Mouse (Mus musculus) forebrain, embryonic 15.5 days (tissue): ENCODE measurements around the gene Poll. TPM values are rescaled to one million over a fixed set of nuclear protein-coding genes. Genes with fewer than 3 reads are reported as not detected.
A peak's percentile ranks its signal among the peaks of the same experiment; 100 is the strongest.

Experiments
- ATAC-seq: fragments of 200-750 bp; cut with Nextera tagmentation; replicated peaks from 2 replicates; pipeline ENCODE4 v1.8.0; 2017; ENCODE audit warnings: mild to moderate bottlenecking, moderate TSS enrichment, moderate library complexity
- H3K27ac ChIP-seq: fragments of 300-500 bp; sonication (generic); replicated peaks from 2 replicates; pipeline ENCODE4 v1.5.1; 2015; ENCODE audit warnings: mild to moderate bottlenecking, inconsistent platforms
- H3K27me3 ChIP-seq: fragments of 300-500 bp; sonication (generic); 2 replicates; pipeline ENCODE4 v1.6.1; 2015; ENCODE audit warnings: inconsistent platforms
- H3K36me3 ChIP-seq: fragments of 300-500 bp; sonication (generic); 2 replicates; pipeline ENCODE4 v1.6.1; 2015; ENCODE audit warnings: mild to moderate bottlenecking, inconsistent platforms
- H3K4me1 ChIP-seq: fragments of 300-500 bp; sonication (generic); 2 replicates; pipeline ENCODE4 v1.6.1; 2015; ENCODE audit warnings: inconsistent platforms
- H3K4me2 ChIP-seq: fragments of 300-500 bp; sonication (generic); replicated peaks from 2 replicates; pipeline ENCODE4 v1.6.1; 2015; ENCODE audit warnings: mild to moderate bottlenecking, inconsistent platforms
- H3K4me3 ChIP-seq: fragments of 300-500 bp; sonication (generic); 2 replicates; pipeline ENCODE4 v1.5.1; 2015; ENCODE audit warnings: mild to moderate bottlenecking, inconsistent platforms
- H3K9ac ChIP-seq: fragments of 300-500 bp; sonication (generic); replicated peaks from 2 replicates; pipeline ENCODE4 v1.6.1; 2015; ENCODE audit warnings: mild to moderate bottlenecking, inconsistent platforms
- H3K9me3 ChIP-seq: fragments of 300-500 bp; sonication (generic); 2 replicates; pipeline ENCODE4 v1.6.1; 2016; ENCODE audit warnings: inconsistent platforms
- WGBS: fragments of 180-500 bp; shearing (Covaris S2); methylation state at CpG from one replicate; pipeline ENCODE4 v1.1.7; 2015; ENCODE audit warnings: mixed read lengths; 5-methylcytosine and 5-hydroxymethylcytosine counted together
- polyA plus RNA-seq: library from polyadenylated mRNA; unstranded; fragments of >200 nt; fragmentation: Nextera tagmentation; extraction: Ambion mirVana; gene quantifications from 2 replicates; pipeline ENCODE4 v1.2.1, GENCODE M21; 2015

The Poll gene
- polyA plus RNA-seq, 1 experiment from 2014 or later = 14.6 TPM

DNA sequence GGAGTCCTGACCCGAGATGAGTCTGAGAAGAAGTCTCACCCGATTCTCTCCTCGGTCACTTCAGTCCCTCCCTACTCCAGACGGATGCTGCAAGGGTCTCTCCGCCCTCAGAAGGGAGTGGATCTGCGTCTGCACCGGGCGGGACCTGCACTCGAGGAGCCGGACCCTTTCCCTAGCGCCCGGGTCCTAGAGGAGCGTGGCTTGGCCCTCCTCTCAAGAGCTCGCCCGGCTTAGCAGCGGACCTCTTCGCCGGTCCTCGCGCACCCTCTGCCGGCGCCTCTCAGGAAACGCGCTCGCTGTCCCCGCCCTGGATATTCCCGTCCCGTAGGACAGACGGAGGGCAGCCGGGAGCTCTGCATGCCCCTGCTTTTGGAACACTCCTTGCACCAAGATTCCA lies 15.4 kb downstream of the Poll start:
- H3K9me3 ChIP-seq = no peaks in the 10 kb centered on the region
- peak; percentile 64 for ATAC-seq
- H3K4me1 ChIP-seq = peaks cover 25% of the 10 kb centered on the region

DNA sequence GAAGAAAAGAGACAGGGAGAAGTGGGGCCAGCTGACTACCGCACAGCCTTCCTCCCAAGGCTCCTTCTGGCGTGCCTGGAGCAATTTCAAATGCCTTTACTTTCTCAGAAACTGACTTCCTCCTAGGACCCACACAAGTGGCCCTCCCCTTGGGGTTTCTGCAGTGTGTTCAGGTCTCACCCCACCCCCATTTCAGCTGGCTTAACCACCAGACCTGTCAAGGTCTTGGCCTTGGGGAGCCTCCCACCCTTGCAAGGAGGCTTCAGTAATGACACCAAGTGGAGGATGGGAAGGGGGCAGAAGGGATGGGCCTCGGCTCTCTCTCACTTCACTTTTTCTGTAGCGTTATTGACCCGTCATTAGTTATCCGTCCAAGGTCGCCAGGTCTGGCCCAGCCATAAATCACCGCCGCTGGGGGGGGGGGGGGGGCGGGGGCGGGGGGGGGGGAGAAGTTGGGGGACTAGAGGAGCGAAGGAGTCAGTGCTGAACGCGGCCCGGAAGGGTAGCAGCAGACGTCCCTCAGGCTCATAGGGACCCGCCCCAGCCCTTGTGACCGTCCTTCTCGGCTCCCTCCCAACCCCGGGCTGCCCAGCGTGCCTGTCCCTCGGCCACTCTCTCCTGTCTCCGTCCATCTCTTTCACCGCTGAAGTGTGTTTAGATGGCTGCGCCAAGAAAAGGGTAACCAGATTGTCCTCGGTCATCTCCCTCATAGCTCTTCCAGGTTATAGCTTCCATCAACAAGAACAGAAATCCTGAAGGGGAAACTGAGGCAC lies 16.0 kb downstream of the Poll start:
- peaks cover 33% of the 10 kb centered on the region for H3K27me3 ChIP-seq
- peaks cover 25% of the 10 kb centered on the region for H3K4me1 ChIP-seq
- H3K9ac ChIP-seq = 0 out of 2 replicates have a peak overlapping the region, but pooled peaks have one; percentile 42
- no peak overlapping the region for H3K27ac ChIP-seq
- H3K9me3 ChIP-seq = no peaks in the 10 kb centered on the region
- ATAC-seq = no peak
- no peaks in the 10 kb centered on the region for H3K36me3 ChIP-seq
- H3K4me2 ChIP-seq = peak overlapping the region; percentile 79
- peak overlapping the region; percentile 38 for H3K4me3 ChIP-seq
- WGBS = 1% methylated on average over 21 of the region's 26 CpGs

More for the DNA sequence above, 15.4 kb downstream of the Poll start:
- H3K9ac ChIP-seq = peak overlapping the region; percentile 42; the same call in 1 of the 2 replicates
- peak overlapping the region; percentile 79 for H3K4me2 ChIP-seq
- H3K27ac ChIP-seq = no peak overlapping the region
- no peaks in the 10 kb centered on the region for H3K36me3 ChIP-seq
- H3K27me3 ChIP-seq = peaks cover 39% of the 10 kb centered on the region
- WGBS = under 1% methylated on average over 30 of the region's 30 CpGs
- peak overlapping the region; percentile 38 for H3K4me3 ChIP-seq

DNA sequence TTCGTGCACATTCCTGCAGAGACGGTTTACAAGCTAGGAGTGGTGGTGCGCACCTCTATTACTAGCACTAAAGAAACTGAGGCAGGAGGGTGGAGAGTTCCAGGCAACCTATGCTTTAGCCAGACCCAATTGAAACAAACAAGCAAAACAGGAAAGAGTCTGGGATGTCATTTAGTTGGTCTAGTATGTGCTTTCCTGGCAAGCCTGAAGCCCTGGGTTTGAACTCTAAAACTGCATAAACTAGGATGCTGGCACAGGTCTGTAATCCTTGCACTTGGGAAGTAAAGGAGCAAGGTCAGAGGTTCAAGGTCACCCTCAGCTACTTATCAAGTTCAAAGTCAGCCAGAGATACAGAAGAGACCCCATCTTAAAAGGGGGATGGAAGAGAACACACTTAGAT lies 18.3 kb downstream of the Poll start:
- no peaks in the 10 kb centered on the region for H3K36me3 ChIP-seq
- H3K4me2 ChIP-seq = peak overlapping the region; percentile 58
- peak overlapping the region; percentile 47; the same call in 1 of the 2 replicates for H3K9ac ChIP-seq
- ATAC-seq = no peak
- H3K27me3 ChIP-seq = peaks cover 30% of the 10 kb centered on the region
- peak overlapping the region; percentile 38; the same call in 1 of the 2 replicates for H3K27ac ChIP-seq
- H3K4me3 ChIP-seq = peak overlapping the region; percentile 41
- H3K9me3 ChIP-seq = no peaks in the 10 kb centered on the region
- 19% methylated on average over 3 of the region's 3 CpGs for WGBS
- peaks cover 25% of the 10 kb centered on the region for H3K4me1 ChIP-seq

DNA sequence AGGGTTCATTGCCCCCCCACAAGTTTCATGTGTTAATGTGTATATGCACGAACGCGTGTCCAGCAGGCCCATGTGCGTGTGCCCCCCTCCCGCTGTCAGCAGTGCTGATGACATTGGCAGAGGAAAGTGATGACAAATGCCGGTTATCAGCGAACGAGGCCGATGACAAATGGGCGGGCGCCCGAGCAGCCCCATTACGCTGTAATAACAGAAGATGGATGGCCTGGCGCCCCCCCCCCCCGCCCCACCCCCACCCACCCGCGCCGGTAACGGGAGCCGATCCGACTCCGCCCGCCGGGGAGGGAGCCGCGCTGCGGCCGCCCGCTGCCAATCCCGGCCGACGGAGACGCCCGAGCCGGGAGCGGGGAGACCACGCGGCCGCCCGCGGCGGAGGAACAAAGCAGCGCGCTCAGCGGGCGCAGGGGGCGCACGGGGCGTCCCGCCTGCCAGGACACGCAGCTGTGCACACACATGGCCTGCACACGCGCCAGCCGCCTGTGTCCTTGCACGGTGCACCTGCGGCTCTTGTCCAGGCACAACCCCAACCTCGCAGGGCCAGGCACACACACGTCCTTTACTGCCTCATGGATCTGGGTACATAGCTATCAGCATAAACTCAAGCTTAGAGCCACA lies 18.8 kb downstream of the Poll start:
- Histone ChIP-seq H3K27me3 (peaks cover 30% of the 10 kb centered on the region), H3K9ac (peak overlapping the region; percentile 47), H3K4me2 (peak overlapping the region; percentile 58), H3K27ac (peak overlapping the region; percentile 38; the same call in 1 of the 2 replicates), H3K4me3 (peak overlapping the region; percentile 41), H3K9me3 (no peaks in the 10 kb centered on the region), H3K36me3 (no peaks in the 10 kb centered on the region), H3K4me1 (peaks cover 25% of the 10 kb centered on the region)
- ATAC-seq = peak; percentile 59
- under 1% methylated on average over 45 of the region's 58 CpGs for WGBS

DNA sequence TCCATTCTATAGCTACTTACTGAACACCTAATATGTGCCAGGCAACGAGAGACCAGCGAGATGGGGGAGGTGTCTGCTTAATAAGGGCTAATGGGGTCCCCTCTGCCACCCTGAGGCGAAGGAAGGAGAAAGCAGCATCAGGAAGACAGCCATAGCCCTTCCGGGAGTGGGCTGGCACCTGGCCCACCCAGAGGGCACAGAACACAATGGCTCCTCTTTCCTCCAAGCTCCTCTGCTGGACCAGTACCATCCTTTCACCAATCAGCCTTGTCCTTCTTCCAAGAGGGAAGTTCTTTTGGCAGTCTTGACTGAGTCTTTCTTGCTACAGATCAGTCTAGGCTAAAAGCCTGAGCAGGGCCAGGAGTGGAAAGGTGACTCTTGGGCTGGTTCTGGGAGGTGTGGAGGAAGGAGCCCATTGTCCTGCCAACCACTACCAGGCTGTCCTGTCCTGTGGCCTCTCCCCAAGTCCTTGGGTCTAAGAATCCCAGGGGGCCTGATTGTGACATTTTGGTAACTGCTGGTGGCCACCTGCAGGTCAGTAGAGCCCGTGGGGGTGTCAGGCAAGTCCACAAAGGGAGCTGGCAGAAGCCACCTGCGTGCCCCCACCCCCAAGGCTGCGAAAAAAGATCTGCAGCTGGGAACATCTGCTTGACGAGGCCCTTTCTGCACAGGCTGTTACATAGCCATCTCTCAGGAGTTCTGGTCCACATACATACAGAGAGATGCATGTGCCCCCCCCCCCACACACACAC lies 19.5 kb downstream of the Poll start:
- H3K9me3 ChIP-seq = no peaks in the 10 kb centered on the region
- peaks cover 23% of the 10 kb centered on the region for H3K27me3 ChIP-seq
- 0 out of 2 replicates have a peak overlapping the region, but pooled peaks have one; percentile 38 for H3K27ac ChIP-seq
- peak overlapping the region; percentile 41 for H3K4me3 ChIP-seq
- 16% methylated on average over 8 of the region's 8 CpGs for WGBS
- H3K4me1 ChIP-seq = peaks cover 25% of the 10 kb centered on the region
- peak overlapping the region; percentile 58 for H3K4me2 ChIP-seq
- peak; percentile 12 for ATAC-seq
- peak overlapping the region; percentile 47 for H3K9ac ChIP-seq
- no peaks in the 10 kb centered on the region for H3K36me3 ChIP-seq

DNA sequence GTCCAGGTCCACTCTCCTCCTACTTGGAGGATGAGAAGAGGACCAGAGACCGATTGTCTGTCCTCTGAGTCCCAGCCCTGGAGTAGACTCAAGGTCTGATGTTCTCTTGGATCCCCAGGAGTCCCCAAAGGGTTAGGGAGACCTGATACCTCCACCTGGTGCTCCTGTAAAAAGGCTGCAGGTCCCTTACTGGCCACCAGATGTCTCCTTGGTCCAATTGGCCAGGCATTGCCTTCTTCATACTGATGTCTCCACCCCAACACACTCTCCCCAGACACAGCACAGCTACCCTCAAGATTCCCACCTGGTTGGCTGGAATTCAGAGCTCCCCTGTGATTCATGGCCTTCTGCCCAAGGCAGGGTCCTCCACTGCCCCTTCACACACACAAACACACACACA lies 22.8 kb downstream of the Poll start:
- H3K9me3 ChIP-seq = no peaks in the 10 kb centered on the region
- ATAC-seq = no peak
- H3K36me3 ChIP-seq = no peaks in the 10 kb centered on the region
- H3K27ac ChIP-seq = no peak overlapping the region
- 55% methylated on average over 1 of the region's 1 CpGs for WGBS
- no peak overlapping the region for H3K4me2 ChIP-seq
- H3K9ac ChIP-seq = no peak overlapping the region
- peaks cover 21% of the 10 kb centered on the region for H3K4me1 ChIP-seq
- peaks cover under 1% of the 10 kb centered on the region; the same call in 1 of the 2 replicates for H3K27me3 ChIP-seq
- H3K4me3 ChIP-seq = no peak overlapping the region

DNA sequence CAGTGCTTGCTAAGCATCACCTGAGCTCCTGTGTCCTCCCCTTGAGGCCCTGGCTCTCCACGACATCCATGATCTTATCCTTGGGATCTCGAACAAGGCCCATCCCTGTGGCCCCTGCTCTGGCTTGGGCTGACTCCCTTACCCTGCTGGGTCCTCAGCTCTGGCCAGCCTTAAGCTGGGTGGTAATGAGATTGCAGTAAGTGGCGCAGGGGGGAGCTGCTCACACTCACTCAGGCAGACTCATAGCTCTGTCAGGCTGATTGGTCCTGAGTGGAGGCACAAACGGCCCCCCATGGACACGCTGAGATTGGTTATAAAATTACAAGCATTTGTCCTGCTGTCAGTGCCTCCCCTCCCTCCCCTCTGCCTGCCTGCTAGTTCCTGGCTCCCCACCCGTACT lies 24.4 kb downstream of the Poll start:
- H3K9me3 ChIP-seq = no peaks in the 10 kb centered on the region
- no peak overlapping the region for H3K9ac ChIP-seq
- no peak overlapping the region for H3K27ac ChIP-seq
- no peak for ATAC-seq
- no peaks in the 10 kb centered on the region for H3K36me3 ChIP-seq
- 70% methylated on average over 6 of the region's 6 CpGs for WGBS
- no peak overlapping the region for H3K4me2 ChIP-seq
- no peak overlapping the region for H3K4me3 ChIP-seq
- peaks cover 14% of the 10 kb centered on the region for H3K4me1 ChIP-seq
- no peaks in the 10 kb centered on the region for H3K27me3 ChIP-seq

DNA sequence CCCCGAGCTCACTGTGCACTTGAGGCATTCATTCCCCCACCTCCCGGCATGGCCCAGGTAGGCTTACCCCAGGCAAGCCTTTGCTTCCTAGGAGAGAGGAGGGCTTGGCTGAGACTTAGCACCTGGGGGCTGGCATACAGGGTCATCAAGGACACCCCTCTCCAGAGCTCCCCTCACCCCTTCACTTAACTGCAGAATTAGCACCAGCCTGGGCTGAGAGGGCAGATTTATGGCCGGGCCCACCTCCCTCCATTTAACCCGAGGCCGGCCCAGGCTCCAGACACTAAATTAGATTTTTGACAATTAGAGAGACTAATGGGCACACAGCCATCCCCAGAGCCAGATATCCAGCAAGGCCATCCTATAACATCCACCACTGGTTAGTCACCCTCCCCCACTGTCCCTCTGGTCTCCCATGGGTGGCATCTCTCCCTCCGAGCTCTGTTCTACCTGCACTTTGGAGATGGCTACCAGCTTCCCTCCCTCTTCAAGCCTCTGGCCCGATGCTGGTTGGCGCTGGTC lies 25.1 kb downstream of the Poll start:
- peaks cover 2% of the 10 kb centered on the region; the same call in 1 of the 2 replicates for H3K36me3 ChIP-seq
- no peak for ATAC-seq
- no peak overlapping the region for H3K4me3 ChIP-seq
- WGBS = 87% methylated on average over 8 of the region's 8 CpGs
- no peaks in the 10 kb centered on the region for H3K27me3 ChIP-seq
- no peak overlapping the region for H3K9ac ChIP-seq
- H3K27ac ChIP-seq = no peak overlapping the region
- no peak overlapping the region for H3K4me2 ChIP-seq
- H3K9me3 ChIP-seq = no peaks in the 10 kb centered on the region
- peaks cover 8% of the 10 kb centered on the region; the same call in 1 of the 2 replicates for H3K4me1 ChIP-seq

DNA sequence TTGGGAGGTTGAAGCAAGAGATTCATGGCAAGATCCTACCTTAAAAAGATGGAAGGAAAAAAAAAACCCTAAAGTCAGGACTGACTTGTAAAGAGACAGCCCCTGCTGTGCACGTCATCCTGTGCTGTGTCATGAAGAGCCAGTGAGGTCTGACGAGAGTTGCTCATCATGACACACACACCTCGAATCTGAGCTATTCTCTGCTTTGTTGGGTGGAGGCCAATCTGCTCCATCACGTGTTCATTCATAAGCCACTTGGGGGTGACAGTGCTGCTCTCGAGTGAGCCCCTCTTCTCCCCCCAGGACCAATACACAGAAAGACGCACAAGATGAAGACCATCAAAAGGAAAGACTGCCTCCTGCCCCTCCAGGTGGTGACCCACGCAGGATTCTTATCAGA lies 26.7 kb downstream of the Poll start:
- Histone ChIP-seq H3K36me3 (peaks cover 16% of the 10 kb centered on the region), H3K9ac (no peak overlapping the region), H3K27ac (no peak overlapping the region), H3K4me2 (no peak overlapping the region), H3K9me3 (no peaks in the 10 kb centered on the region), H3K4me1 (peaks cover 7% of the 10 kb centered on the region; the same call in 1 of the 2 replicates), H3K4me3 (no peak overlapping the region), H3K27me3 (no peaks in the 10 kb centered on the region)
- WGBS = 64% methylated on average over 7 of the region's 7 CpGs
- ATAC-seq = no peak

DNA sequence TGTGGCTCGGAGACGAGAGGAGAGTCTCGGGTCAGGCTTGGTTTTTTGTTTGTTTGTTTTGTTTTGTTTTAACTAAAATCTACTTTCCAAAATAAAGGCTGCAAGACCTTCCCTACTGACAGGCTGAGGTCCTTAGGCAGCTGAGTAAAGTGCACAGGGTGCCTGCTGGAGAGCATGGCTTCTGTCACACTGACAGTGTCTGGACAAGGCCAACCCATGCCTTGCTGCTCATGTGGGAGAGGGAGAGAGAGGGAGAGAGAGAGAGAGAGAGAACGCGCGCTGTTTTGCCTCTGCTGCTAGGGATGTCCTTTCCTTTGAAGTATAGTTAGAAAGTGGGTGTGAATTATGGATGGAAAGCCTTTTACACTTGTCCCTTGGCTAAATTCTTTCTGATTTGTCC lies 28.8 kb downstream of the Poll start:
- Histone ChIP-seq H3K4me2 (no peak overlapping the region), H3K9me3 (no peaks in the 10 kb centered on the region), H3K4me3 (no peak overlapping the region), H3K36me3 (peaks cover 30% of the 10 kb centered on the region), H3K27ac (no peak overlapping the region), H3K27me3 (no peaks in the 10 kb centered on the region), H3K9ac (no peak overlapping the region), H3K4me1 (peaks cover 7% of the 10 kb centered on the region; the same call in 1 of the 2 replicates)
- 60% methylated on average over 6 of the region's 6 CpGs for WGBS
- no peak for ATAC-seq

DNA sequence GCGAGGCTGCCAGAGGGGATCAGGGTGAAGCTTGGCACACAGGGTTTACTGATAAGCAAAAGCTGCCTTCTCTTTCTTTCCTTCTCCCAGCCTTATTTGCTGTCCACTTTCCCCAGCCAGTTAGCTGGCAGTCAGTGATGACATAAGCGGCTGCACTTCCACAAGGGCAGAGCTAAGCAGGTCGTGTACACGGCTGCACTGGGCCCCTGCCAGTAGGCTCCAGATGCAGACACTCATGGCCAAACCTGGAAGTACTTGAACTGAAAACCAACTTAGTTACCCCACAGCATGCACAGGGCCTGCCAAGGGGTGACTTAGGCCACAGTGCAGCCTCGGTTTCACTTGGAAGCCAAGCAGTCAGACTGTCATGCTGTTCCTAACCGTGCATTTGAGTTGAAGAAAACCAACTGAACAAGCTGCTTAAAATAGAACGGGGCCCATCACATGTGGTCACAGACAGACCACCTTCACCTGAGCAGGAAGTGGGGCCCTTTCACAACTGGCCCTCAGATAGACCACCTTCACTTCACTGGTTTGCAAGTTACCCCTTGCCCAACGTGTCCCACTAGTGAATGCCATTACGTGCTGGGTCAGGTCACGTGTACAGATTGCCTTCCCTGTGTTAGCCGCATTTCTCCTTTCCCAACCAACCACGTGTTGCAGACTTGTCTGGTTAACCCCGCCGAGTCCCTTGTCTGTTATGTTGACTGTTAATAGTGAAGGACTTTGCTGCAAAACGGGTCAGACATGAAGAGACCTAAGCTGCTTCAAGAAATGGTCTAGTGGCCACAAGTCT lies 29.9 kb downstream of the Poll start:
- no peak for ATAC-seq
- no peak overlapping the region for H3K4me3 ChIP-seq
- H3K4me2 ChIP-seq = no peak overlapping the region
- WGBS = 85% methylated on average over 15 of the region's 15 CpGs
- peaks cover 7% of the 10 kb centered on the region; the same call in 1 of the 2 replicates for H3K4me1 ChIP-seq
- H3K36me3 ChIP-seq = peaks cover 30% of the 10 kb centered on the region
- no peak overlapping the region for H3K27ac ChIP-seq
- no peak overlapping the region for H3K9ac ChIP-seq
- no peaks in the 10 kb centered on the region for H3K27me3 ChIP-seq
- no peaks in the 10 kb centered on the region for H3K9me3 ChIP-seq
